Mouse (Mus musculus): ENCODE measurements around the gene Sgms2.

GRCm38 (mm10) chr3:131496506-131497122, 5.4 kb upstream of the Sgms2 start:
- TF ChIP-seq CTCF (conservative IDR thresholded peaks at IDR 0.05; ENCODE audit: low read length), result no peak
- TF ChIP-seq NANOG (IDR thresholded peaks at IDR 0.05; ENCODE audit: borderline replicate concordance, low read length), result no peak
